Mouse (Mus musculus) kidney, adult 2 months (tissue): ENCODE data around the gene Shisa6. TPM values are rescaled to one million over a fixed set of nuclear protein-coding genes. Genes with fewer than 3 reads are reported as not detected.
A peak's percentile ranks its signal among the peaks of the same experiment; 100 is the strongest.

Experiments used
- DNase-seq: peaks from one replicate; pipeline ENCODE4 v3.0.0; 2021
- H3K27ac ChIP-seq: fragments of 200-500 bp; 2 replicates; pipeline ENCODE4 v1.5.1; 2012; ENCODE audit warnings: low read depth, low read length, control low read depth, inconsistent platforms; ENCODE audit not compliant: insufficient read depth
- H3K27me3 ChIP-seq: fragments of 200-500 bp; replicated peaks from 2 replicates; pipeline ENCODE4 v1.6.1; 2012; ENCODE audit warnings: mild to moderate bottlenecking, moderate library complexity, low read length, inconsistent platforms; ENCODE audit not compliant: control insufficient read depth, insufficient read depth
- H3K36me3 ChIP-seq: fragments of 200-500 bp; 2 replicates; pipeline ENCODE4 v1.6.1; 2012; ENCODE audit warnings: mild to moderate bottlenecking, moderate library complexity, low read length, inconsistent platforms; ENCODE audit not compliant: control insufficient read depth, insufficient read depth
- H3K4me1 ChIP-seq: fragments of 200-500 bp; 2 replicates; pipeline ENCODE4 v1.6.1; 2011; ENCODE audit warnings: low read length; ENCODE audit not compliant: control insufficient read depth, insufficient read depth
- H3K4me3 ChIP-seq: fragments of 200-500 bp; 2 replicates; pipeline ENCODE4 v1.5.1; 2011; ENCODE audit warnings: mild to moderate bottlenecking, low read depth, low read length, control low read depth; ENCODE audit not compliant: insufficient read depth
- CTCF ChIP-seq: fragments of 200-500 bp; conservative IDR thresholded peaks from 2 replicates; pipeline ENCODE4 v1.5.1; 2011; ENCODE audit warnings: low read depth, mild to moderate bottlenecking, control low read depth, low read length, moderate library complexity, mixed read lengths; ENCODE audit not compliant: insufficient read depth, insufficient read length
- POLR2A ChIP-seq: fragments of 200-500 bp; IDR thresholded peaks from one replicate; pipeline ENCODE4 v1.6.1; 2011; ENCODE audit warnings: low read depth, low read length, control low read depth
- WGBS: fragments of 180-500 bp; shearing (Covaris S2); methylation state at CpG from one replicate; pipeline ENCODE4 v1.1.7; 2018; 5-methylcytosine and 5-hydroxymethylcytosine counted together
- polyA plus RNA-seq: library from polyadenylated mRNA; depleted of rRNA; stranded (reverse); fragments of >200 nt; gene quantifications from 2 replicates; pipeline ENCODE4 v1.2.3, GENCODE M21; 2012

Shisa6 gene
- polyA plus RNA-seq, 1 experiment = 0.02 TPM

- Histone ChIP-seq H3K4me1 (no peaks in the 10 kb centered on the region), H3K36me3 (no peaks in the 10 kb centered on the region), H3K4me3 (no peak overlapping the region), H3K27ac (no peak overlapping the region), H3K27me3 (no peaks in the 10 kb centered on the region)
- WGBS = 81% methylated on average over 7 of the region's 7 CpGs
- TF ChIP-seq POLR2A = no peak
- TF ChIP-seq CTCF = no peak
- DNase-seq = peak; percentile 3
Observed at GRCm38 (mm10) chr11:66312764-66313163, 213.0 kb downstream of the Shisa6 start.

- H3K27ac ChIP-seq = no peak overlapping the region
- no peaks in the 10 kb centered on the region for H3K36me3 ChIP-seq
- no peaks in the 10 kb centered on the region for H3K4me1 ChIP-seq
- no peak for TF ChIP-seq CTCF
- TF ChIP-seq POLR2A = no peak
- WGBS = 62% methylated on average over 1 of the region's 1 CpGs
- H3K4me3 ChIP-seq = no peak overlapping the region
- no peak for DNase-seq
- H3K27me3 ChIP-seq = no peaks in the 10 kb centered on the region
Observed at GRCm38 (mm10) chr11:66304396-66304795, 221.4 kb downstream of the Shisa6 start.

- TF ChIP-seq CTCF (no peak), POLR2A (no peak)
Observed at GRCm38 (mm10) chr11:66274707-66275081, 251.1 kb downstream of the Shisa6 start.

GRCm38 (mm10) chr11:66273904-66274706 lies 251.7 kb downstream of the Shisa6 start:
- Histone ChIP-seq H3K4me1 (no peaks in the 10 kb centered on the region), H3K4me3 (no peak overlapping the region), H3K36me3 (no peaks in the 10 kb centered on the region), H3K27me3 (no peaks in the 10 kb centered on the region), H3K27ac (no peak overlapping the region)
- WGBS = 58% methylated on average over 8 of the region's 8 CpGs
- DNase-seq = no peak
- TF ChIP-seq POLR2A = no peak
- no peak for TF ChIP-seq CTCF

More at GRCm38 (mm10) chr11:66274707-66275081, 251.1 kb downstream of the Shisa6 start:
- no peak overlapping the region for H3K27ac ChIP-seq
- H3K36me3 ChIP-seq = no peaks in the 10 kb centered on the region
- H3K4me3 ChIP-seq = no peak overlapping the region
- DNase-seq = no peak
- WGBS = 76% methylated on average over 2 of the region's 2 CpGs
- no peaks in the 10 kb centered on the region for H3K27me3 ChIP-seq
- no peaks in the 10 kb centered on the region for H3K4me1 ChIP-seq

GRCm38 (mm10) chr11:66267029-66267428 lies 258.7 kb downstream of the Shisa6 start:
- Histone ChIP-seq H3K27me3 (no peaks in the 10 kb centered on the region), H3K4me1 (no peaks in the 10 kb centered on the region), H3K27ac (no peak overlapping the region), H3K36me3 (no peaks in the 10 kb centered on the region), H3K4me3 (no peak overlapping the region)
- WGBS = 58% methylated on average over 3 of the region's 3 CpGs
- TF ChIP-seq POLR2A (no peak), CTCF (no peak)
- no peak for DNase-seq

- H3K27ac ChIP-seq = no peak overlapping the region
- TF ChIP-seq POLR2A = no peak
- TF ChIP-seq CTCF = no peak
- H3K27me3 ChIP-seq = no peaks in the 10 kb centered on the region
- no peaks in the 10 kb centered on the region for H3K36me3 ChIP-seq
- H3K4me3 ChIP-seq = no peak overlapping the region
- 83% methylated on average over 1 of the region's 1 CpGs for WGBS
- no peaks in the 10 kb centered on the region for H3K4me1 ChIP-seq
- no peak for DNase-seq
Observed at GRCm38 (mm10) chr11:66265336-66265990, 260.3 kb downstream of the Shisa6 start.

GRCm38 (mm10) chr11:66260205-66260604 lies 265.6 kb downstream of the Shisa6 start:
- no peak for TF ChIP-seq CTCF
- no peak for TF ChIP-seq POLR2A
- Histone ChIP-seq H3K36me3 (no peaks in the 10 kb centered on the region), H3K27ac (no peak overlapping the region), H3K4me1 (no peaks in the 10 kb centered on the region), H3K4me3 (no peak overlapping the region), H3K27me3 (no peaks in the 10 kb centered on the region)
- 76% methylated on average over 2 of the region's 2 CpGs for WGBS
- DNase-seq = no peak
